Mouse (Mus musculus): Measurements from ENCODE around the gene Wdr54. TPM values are rescaled to one million over a fixed set of nuclear protein-coding genes. Genes with fewer than 3 reads are reported as not detected.

Gene Wdr54
- polyA plus RNA-seq, 1 experiment from 2014 or later, result 10.2 TPM

DNA sequence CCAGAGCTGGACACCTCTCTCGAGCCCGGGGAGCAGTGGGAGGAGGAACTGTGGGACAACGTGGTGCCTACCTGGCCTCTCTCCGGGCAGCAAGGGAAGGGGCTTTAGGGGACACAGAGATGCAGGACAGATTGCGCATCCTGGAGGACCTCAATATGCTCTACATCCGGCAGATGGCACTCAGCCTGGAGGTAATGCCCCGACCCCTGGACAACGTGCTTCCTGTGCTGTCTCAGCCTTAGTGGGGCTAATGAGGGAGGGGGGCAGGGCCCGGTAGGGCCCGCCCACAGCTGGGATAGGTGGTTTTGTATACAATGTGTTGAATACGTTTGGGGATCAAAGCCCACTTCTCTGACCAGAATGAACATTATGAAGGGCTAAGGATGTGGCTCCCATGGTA, 18.1 kb downstream of the Wdr54 start:
- peak overlapping the region; percentile 90 for H3K4me2 ChIP-seq
- H3K9me3 ChIP-seq, result no peaks in the 10 kb centered on the region
- peak overlapping the region; percentile 100 for H3K27ac ChIP-seq
- no peaks in the 10 kb centered on the region; the same call in 1 of the 2 replicates for H3K27me3 ChIP-seq
- H3K4me1 ChIP-seq (replicated peaks), result peaks cover 69% of the 10 kb centered on the region
- peak overlapping the region; percentile 91 for H3K9ac ChIP-seq (replicated peaks)
- peak; percentile 10; the same call in 1 of the 2 replicates for ATAC-seq (ENCODE audit: insufficient number of reproducible peaks, insufficient read depth, low FRiP score, low TSS enrichment, low read depth)
- peaks cover 13% of the 10 kb centered on the region for H3K36me3 ChIP-seq
- peak overlapping the region; percentile 57 for H3K4me3 ChIP-seq (replicated peaks)
- 1% methylated on average over 11 of the region's 11 CpGs for WGBS

DNA sequence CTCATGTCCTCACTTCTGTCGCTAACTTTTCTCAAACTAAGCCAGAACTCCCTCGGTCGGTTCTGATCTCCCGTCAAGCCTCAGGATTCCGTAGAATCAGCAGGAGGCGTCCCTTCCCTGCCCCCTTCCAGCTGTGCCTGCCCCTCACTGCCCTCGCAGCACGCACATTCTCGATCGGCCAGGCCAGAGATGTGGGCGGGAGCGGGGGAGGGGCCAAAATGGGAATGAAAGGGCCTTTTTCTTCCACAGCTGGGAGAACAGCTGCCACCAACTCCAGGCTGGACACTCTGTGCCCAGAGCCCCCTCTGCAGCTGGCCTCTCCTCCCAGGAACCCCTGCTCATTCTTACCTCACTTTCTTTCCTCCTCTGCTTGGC, 18.6 kb downstream of the Wdr54 start:
- peak overlapping the region; percentile 100 for H3K27ac ChIP-seq
- H3K9me3 ChIP-seq, result no peaks in the 10 kb centered on the region
- H3K4me3 ChIP-seq (replicated peaks), result peak overlapping the region; percentile 57
- H3K4me1 ChIP-seq (replicated peaks), result peaks cover 64% of the 10 kb centered on the region
- WGBS, result under 1% methylated on average over 12 of the region's 12 CpGs
- peak overlapping the region; percentile 91 for H3K9ac ChIP-seq (replicated peaks)
- H3K36me3 ChIP-seq, result peaks cover 10% of the 10 kb centered on the region
- H3K4me2 ChIP-seq, result peak overlapping the region; percentile 90
- H3K27me3 ChIP-seq, result no peaks in the 10 kb centered on the region; the same call in 1 of the 2 replicates
- peak; percentile 82 for ATAC-seq (ENCODE audit: insufficient number of reproducible peaks, insufficient read depth, low FRiP score, low TSS enrichment, low read depth)

DNA sequence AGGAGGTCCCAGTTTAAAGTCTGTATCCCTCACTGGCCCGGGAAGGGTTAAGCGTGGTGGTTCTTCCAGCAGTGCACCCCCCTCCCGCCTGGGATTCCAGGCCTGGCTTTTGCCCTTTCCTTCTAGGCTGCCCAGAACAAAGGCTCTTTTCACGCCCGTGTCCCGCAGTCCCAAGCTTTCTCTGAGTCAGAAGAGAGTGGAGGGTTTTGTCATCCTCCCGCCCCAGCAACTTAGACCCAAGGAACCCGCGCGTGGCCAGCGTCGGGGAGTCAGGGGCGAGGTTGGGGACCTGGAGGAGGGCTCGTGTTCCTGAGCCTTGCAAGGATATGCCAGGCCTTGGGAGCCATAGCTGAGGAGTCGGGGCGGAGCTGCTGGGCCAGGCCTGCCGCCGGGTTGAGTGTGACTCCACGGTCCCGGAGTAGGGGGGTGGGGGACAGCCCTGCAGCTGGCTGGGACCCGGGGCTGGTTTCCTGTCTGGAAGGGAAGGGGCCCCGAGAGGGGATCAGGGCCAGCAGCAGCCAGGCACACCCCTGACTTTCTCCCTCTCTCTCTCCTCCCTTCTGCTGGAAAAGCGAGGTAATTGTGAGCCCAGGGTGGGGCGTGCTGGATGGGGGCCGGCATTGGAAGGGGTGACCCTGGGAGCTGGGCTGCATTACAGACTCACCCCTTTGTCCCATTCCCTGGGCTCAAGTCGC, 19.2 kb downstream of the Wdr54 start:
- H3K27me3 ChIP-seq, result no peaks in the 10 kb centered on the region; the same call in 1 of the 2 replicates
- peak; percentile 79 for ATAC-seq (ENCODE audit: insufficient number of reproducible peaks, insufficient read depth, low FRiP score, low TSS enrichment, low read depth)
- peak overlapping the region; percentile 91 for H3K9ac ChIP-seq (replicated peaks)
- peaks cover 59% of the 10 kb centered on the region for H3K4me1 ChIP-seq (replicated peaks)
- peak overlapping the region; percentile 57 for H3K4me3 ChIP-seq (replicated peaks)
- peaks cover 10% of the 10 kb centered on the region for H3K36me3 ChIP-seq
- peak overlapping the region; percentile 100 for H3K27ac ChIP-seq
- peak overlapping the region; percentile 90 for H3K4me2 ChIP-seq
- no peaks in the 10 kb centered on the region for H3K9me3 ChIP-seq
- WGBS, result under 1% methylated on average over 25 of the region's 26 CpGs

DNA sequence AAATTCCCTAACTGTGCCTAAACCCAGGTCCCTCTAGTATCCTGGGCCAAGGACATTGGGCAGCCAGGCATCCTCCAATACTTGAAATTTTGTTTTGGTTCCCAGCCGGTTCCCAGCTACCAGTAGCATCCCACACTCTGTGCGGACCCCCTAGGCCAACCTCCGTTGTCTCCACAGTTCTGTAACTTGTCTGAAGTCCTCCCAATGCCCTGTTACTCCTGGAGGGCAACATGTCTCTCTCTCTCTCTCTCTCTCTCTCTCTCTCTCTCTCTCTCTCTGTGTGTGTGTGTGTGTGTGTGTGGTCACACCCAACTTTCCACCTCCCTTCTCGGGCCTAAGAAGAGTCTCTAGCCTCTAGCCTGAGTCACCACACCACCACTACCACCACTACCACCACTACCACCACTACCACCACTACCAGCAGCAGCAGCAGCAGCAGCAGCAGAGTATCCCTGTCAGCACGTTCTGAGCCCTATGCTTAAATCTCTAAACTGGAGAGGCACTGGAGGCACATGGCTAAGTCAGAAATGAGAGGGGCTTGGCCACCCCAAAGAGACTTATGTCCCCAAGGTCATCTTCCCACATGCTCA, 19.8 kb downstream of the Wdr54 start:
- Histone ChIP-seq H3K4me2 (peak overlapping the region; percentile 90), H3K36me3 (peaks cover 10% of the 10 kb centered on the region), H3K4me1 (replicated peaks) (peaks cover 52% of the 10 kb centered on the region), H3K4me3 (replicated peaks) (peak overlapping the region; percentile 57), H3K9me3 (no peaks in the 10 kb centered on the region), H3K9ac (replicated peaks) (peak overlapping the region; percentile 91), H3K27ac (peak overlapping the region; percentile 100), H3K27me3 (no peaks in the 10 kb centered on the region)
- 17% methylated on average over 5 of the region's 5 CpGs for WGBS
- no peak for ATAC-seq (ENCODE audit: insufficient number of reproducible peaks, insufficient read depth, low FRiP score, low TSS enrichment, low read depth)

DNA sequence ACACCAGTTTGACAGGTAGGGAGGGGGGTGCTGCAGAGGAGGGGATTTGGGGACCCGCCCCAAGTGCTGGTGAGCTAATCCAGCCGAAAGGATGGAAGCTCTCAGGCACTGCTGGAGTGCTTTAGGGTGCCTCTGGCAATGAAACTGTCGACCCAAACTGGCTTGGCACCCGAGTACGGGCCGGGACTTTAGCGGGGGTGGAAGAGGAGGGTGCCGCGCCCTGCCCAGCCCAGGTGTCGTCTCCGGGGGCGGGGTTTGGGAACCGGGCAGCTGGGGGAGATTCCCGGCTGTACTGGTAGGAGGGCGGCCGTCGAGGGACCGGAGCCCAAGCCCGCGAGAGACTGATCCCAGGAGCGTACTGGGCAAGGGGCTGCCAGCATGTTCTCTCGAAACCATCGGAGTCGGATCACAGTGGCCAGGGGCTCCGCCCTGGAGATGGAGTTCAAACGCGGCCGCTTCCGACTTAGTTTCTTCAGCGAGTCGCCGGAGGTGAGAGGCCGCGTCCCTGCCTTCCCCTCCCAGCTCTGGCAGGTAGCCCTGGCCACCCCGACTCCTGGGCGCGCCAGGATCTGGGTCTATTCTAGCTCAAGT, 20.5 kb downstream of the Wdr54 start:
- Histone ChIP-seq H3K27me3 (no peaks in the 10 kb centered on the region), H3K4me3 (replicated peaks) (peak overlapping the region; percentile 57), H3K4me1 (replicated peaks) (peaks cover 45% of the 10 kb centered on the region), H3K36me3 (peaks cover 10% of the 10 kb centered on the region), H3K4me2 (peak overlapping the region; percentile 90), H3K9ac (replicated peaks) (peak overlapping the region; percentile 91), H3K9me3 (no peaks in the 10 kb centered on the region), H3K27ac (peak overlapping the region; percentile 100)
- no peak for ATAC-seq (ENCODE audit: insufficient number of reproducible peaks, insufficient read depth, low FRiP score, low TSS enrichment, low read depth)
- WGBS, result 2% methylated on average over 37 of the region's 37 CpGs

DNA sequence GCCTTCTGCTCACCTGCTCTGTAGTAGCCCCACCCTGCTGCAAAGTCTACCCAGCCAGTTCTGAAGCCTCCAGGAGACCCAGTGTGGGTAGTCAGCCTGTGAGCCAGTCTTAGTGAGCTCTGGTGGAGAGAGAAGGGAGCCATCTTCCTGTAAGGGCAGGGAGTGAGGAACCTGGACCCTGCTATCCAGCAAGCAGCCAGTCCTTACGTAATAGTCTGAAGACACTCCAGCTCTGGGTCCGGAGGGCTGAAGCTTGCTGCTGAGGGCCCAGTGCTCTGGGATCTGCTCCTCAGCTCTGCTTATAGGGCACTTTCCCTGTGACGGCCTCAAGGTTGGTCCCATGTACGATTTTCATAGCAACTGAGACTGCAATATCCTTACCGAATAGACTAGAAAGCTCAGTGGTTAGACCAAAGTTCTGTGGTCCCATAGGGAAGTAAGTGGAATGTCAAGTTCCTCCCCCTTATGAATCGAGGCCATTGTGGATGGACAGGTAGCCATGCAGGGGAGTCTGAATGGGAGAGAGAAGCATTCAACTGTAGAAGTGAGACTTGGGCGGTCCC, 21.2 kb downstream of the Wdr54 start, which contains the start of gene Rtkn:
Gene Rtkn (plus strand): TSS at position 513 of the 563 bp plus-strand sequence.
- ATAC-seq (ENCODE audit: insufficient number of reproducible peaks, insufficient read depth, low FRiP score, low TSS enrichment, low read depth), result no peak
- peaks cover 42% of the 10 kb centered on the region for H3K4me1 ChIP-seq (replicated peaks)
- H3K9ac ChIP-seq (replicated peaks), result peak within 1 kb of the TSS; percentile 91
- H3K27ac ChIP-seq, result peak within 1 kb of the TSS; percentile 100
- no peaks in the 10 kb centered on the region for H3K9me3 ChIP-seq
- 62% methylated on average over 7 of the region's 7 CpGs for WGBS
- H3K4me2 ChIP-seq, result peak within 1 kb of the TSS; percentile 90
- H3K36me3 ChIP-seq, result peaks cover 9% of the 10 kb centered on the region
- H3K27me3 ChIP-seq, result no peaks in the 10 kb centered on the region
- H3K4me3 ChIP-seq (replicated peaks), result peak within 1 kb of the TSS; percentile 57

DNA sequence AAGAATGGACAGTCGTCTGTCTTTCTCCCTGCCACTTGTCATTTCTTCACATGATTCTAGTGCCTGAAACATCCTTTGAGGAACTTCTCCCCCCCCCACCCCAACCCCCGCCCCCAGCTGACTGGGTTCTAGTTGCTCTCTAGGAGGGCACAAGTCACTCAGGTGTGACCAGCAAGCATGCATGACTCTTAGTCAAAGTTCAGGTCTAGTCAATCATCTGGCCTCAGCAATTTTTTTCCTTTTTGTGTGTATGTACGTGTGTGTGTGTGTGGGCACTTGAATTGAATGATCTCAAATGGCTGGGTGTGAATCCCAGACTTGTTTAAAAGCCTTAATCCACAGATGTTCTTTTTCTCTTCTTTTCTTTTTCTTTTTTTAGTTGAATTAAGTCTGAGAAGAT, 22.0 kb downstream of the Wdr54 start:
- H3K27me3 ChIP-seq, result no peaks in the 10 kb centered on the region
- peaks cover 34% of the 10 kb centered on the region for H3K4me1 ChIP-seq (replicated peaks)
- H3K36me3 ChIP-seq, result 0 out of 2 replicates have a peak, but pooled peaks cover under 1% of the 10 kb centered on the region
- H3K27ac ChIP-seq, result no peak overlapping the region
- 82% methylated on average over 3 of the region's 3 CpGs for WGBS
- H3K4me3 ChIP-seq (replicated peaks), result no peak overlapping the region
- no peak overlapping the region for H3K4me2 ChIP-seq
- no peak overlapping the region for H3K9ac ChIP-seq (replicated peaks)
- no peak for ATAC-seq (ENCODE audit: insufficient number of reproducible peaks, insufficient read depth, low FRiP score, low TSS enrichment, low read depth)
- H3K9me3 ChIP-seq, result no peaks in the 10 kb centered on the region

DNA sequence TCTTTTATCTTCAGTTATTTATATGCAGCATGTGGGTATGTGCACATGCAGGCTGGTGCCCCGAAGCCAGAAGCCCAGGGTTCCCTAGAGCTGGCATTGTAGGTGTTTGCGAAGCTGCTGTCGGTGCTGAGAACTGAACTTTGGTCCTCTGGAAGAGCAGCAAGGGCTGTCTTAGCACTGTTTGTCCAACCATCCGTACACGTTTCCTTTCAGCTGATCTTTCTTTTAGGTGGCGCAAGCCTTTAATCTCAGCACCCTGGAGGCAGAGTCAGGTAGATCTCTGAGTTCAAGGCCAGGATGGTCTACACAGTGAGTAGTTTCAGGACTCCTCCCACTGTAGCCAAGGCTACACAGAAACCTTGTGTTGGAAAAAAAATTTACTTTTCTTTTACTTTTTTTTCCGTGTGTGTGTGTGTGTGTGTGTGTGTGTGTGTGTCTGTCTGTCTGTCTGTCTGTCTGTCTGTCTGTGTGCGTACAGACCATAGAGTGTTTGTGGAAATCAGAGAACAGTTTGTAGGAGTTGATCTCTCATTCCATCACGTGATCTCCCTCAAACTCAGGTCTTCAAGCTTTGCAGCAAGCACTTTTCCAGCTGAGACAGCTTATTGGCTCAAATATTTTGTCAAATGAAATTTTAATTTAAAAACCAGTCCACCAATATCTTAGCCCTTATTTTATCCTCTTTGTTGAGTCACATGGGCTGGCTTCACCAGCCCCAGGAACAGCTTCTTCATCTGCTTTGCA, 23.8 kb downstream of the Wdr54 start:
- 88% methylated on average over 9 of the region's 9 CpGs for WGBS
- no peak overlapping the region for H3K4me3 ChIP-seq (replicated peaks)
- ATAC-seq (ENCODE audit: insufficient number of reproducible peaks, insufficient read depth, low FRiP score, low TSS enrichment, low read depth), result no peak

DNA sequence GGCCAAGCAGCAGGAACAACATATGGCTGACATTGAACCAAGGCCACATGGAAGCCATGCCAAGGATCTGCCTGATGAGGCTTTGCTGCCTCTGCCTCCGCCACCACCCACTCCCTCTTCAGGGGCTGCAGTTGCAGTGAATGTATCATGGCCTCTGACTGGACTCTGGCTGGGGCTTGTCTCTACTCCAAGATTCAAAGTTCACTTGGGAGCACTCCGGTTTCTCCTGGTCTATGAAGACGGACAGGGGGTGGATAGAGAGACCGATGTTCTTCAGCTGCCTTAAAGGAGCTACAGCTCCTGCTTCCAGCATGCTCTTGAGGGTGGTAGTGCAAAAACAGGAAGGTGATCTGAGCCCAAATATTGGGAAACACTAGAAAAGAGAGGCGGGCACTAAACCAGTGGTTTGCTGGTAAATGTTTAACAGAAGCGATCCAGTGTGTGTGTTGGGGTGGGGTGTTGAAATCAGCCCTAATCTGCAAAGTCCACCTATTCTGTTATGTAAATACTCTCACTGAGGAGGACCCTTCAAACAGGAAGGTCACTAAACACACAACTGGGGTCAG, 24.6 kb downstream of the Wdr54 start:
- Histone ChIP-seq H3K9ac (replicated peaks) (no peak overlapping the region), H3K27ac (no peak overlapping the region), H3K4me3 (replicated peaks) (no peak overlapping the region), H3K9me3 (no peaks in the 10 kb centered on the region), H3K36me3 (no peaks in the 10 kb centered on the region), H3K4me2 (no peak overlapping the region), H3K4me1 (replicated peaks) (peaks cover 17% of the 10 kb centered on the region), H3K27me3 (no peaks in the 10 kb centered on the region)
- ATAC-seq (ENCODE audit: insufficient number of reproducible peaks, insufficient read depth, low FRiP score, low TSS enrichment, low read depth), result no peak
- WGBS, result 77% methylated on average over 6 of the region's 6 CpGs

More for the DNA sequence above, 23.8 kb downstream of the Wdr54 start:
- no peak overlapping the region for H3K4me2 ChIP-seq
- H3K9ac ChIP-seq (replicated peaks), result no peak overlapping the region
- H3K27ac ChIP-seq, result no peak overlapping the region
- no peaks in the 10 kb centered on the region for H3K36me3 ChIP-seq
- H3K4me1 ChIP-seq (replicated peaks), result peaks cover 17% of the 10 kb centered on the region
- no peaks in the 10 kb centered on the region for H3K27me3 ChIP-seq
- no peaks in the 10 kb centered on the region for H3K9me3 ChIP-seq

DNA sequence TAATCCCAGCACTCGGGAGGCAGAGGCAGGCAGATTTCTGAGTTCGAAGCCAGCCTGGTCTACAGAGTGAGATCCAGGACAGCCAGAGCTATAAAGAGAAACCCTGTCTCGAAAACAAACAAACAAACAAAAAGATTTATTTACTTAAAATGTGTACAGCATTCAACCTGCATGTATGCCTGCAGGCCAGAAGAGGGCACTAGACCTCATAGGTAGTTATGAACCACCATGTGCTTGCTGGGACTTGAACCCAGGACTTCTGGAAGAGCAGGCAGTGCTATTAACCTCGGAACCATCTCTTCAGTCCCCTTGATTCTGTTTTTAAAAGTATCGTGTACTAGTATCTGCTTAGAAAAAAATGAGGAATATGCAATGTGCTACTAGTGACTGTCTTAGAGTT, 28.8 kb downstream of the Wdr54 start:
- Histone ChIP-seq H3K4me2 (no peak overlapping the region), H3K4me3 (replicated peaks) (no peak overlapping the region), H3K27ac (no peak overlapping the region), H3K4me1 (replicated peaks) (peaks cover 26% of the 10 kb centered on the region), H3K9ac (replicated peaks) (no peak overlapping the region), H3K9me3 (no peaks in the 10 kb centered on the region), H3K27me3 (no peaks in the 10 kb centered on the region), H3K36me3 (0 out of 2 replicates have a peak, but pooled peaks cover 10% of the 10 kb centered on the region)
- no peak for ATAC-seq (ENCODE audit: insufficient number of reproducible peaks, insufficient read depth, low FRiP score, low TSS enrichment, low read depth)
- 93% methylated on average over 5 of the region's 5 CpGs for WGBS

Data from limb, embryonic 12.5 days (tissue).